Comparison of ENCODE assay signal across 15 mouse cellular contexts in genomic region chr4:115035043-115035442, GRCm38 (mm10). TPM values are rescaled to one million over a fixed set of nuclear protein-coding genes. Genes with fewer than 3 reads are reported as not detected.
DNase-seq lines count a peak whose midpoint lies in the region; ATAC-seq lines count a peak whose summit lies in the region.
"Had no signal": no experiment of that assay in that cellular context is flagged by ENCODE, and none has a peak within 500 bp of the region (broad histone marks: within the 10 kb centered on the region; RNA-seq: fewer than 3 reads in every experiment).

No protein-coding gene starts in this region.

- DNase-seq in heart, adult 11 months = peak; percentile 25
- DNase-seq in 416B (ENCODE audit: low read depth) = peak; percentile 89
- DNase-seq in adipocyte (ENCODE audit: low spot score) = peak; percentile 84
- DNase-seq in cerebellum, adult 11-12 months = no peak
- no peak for DNase-seq in heart, embryonic 10.5 days (ENCODE audit: low spot score)
- no peak for DNase-seq in thymus, postnatal 0 days (ENCODE audit: low spot score)
- DNase-seq: cerebellum, adult 8-10 months; embryo, embryonic 11 days; midbrain, embryonic 14.5 days had no signal

- H3K36me3 ChIP-seq in heart, embryonic 12.5 days = peaks cover 50% of the 10 kb centered on the region
- H3K36me3 ChIP-seq in heart, embryonic 10.5 days = peaks cover 49% of the 10 kb centered on the region

- H3K4me3 ChIP-seq in heart, embryonic 12.5 days = no peak overlapping the region
- H3K4me3 ChIP-seq in heart, embryonic 10.5 days = no peak overlapping the region
- H3K4me3 ChIP-seq: erythroblast, embryonic 14.5 days; heart, adult 2 months; limb, embryonic 15.5 days; neural tube, embryonic 13.5 days had no signal

- H3K27ac ChIP-seq in heart, embryonic 12.5 days (ENCODE audit: poor library complexity, severe bottlenecking) = no peak overlapping the region
- no peak overlapping the region for H3K27ac ChIP-seq in heart, embryonic 10.5 days
- H3K27ac ChIP-seq: heart, adult 2 months; limb, embryonic 15.5 days; neural tube, embryonic 13.5 days had no signal

- no peak overlapping the region for H3K9ac ChIP-seq in heart, embryonic 12.5 days
- H3K9ac ChIP-seq: limb, embryonic 15.5 days; neural tube, embryonic 13.5 days had no signal

- no peaks in the 10 kb centered on the region for H3K4me1 ChIP-seq in heart, embryonic 12.5 days (replicated peaks)
- no peaks in the 10 kb centered on the region for H3K4me1 ChIP-seq in heart, embryonic 10.5 days
- H3K4me1 ChIP-seq: limb, embryonic 15.5 days; neural tube, embryonic 13.5 days had no signal

- H3K27me3 ChIP-seq in heart, embryonic 12.5 days (replicated peaks) = no peaks in the 10 kb centered on the region
- no peaks in the 10 kb centered on the region for H3K27me3 ChIP-seq in heart, embryonic 10.5 days (ENCODE audit: insufficient read depth, poor library complexity, severe bottlenecking)
- H3K27me3 ChIP-seq: limb, embryonic 15.5 days; neural tube, embryonic 13.5 days had no signal

- H3K4me2 ChIP-seq in heart, embryonic 12.5 days = no peak overlapping the region
- H3K4me2 ChIP-seq: limb, embryonic 15.5 days; neural tube, embryonic 13.5 days had no signal

- no peaks in the 10 kb centered on the region for H3K9me3 ChIP-seq in heart, embryonic 12.5 days (replicated peaks)
- H3K9me3 ChIP-seq in heart, embryonic 10.5 days = no peaks in the 10 kb centered on the region
- H3K9me3 ChIP-seq: limb, embryonic 15.5 days; neural tube, embryonic 13.5 days had no signal

- no peak for ATAC-seq in heart, embryonic 12.5 days (ENCODE audit: insufficient number of reproducible peaks, low FRiP score)
- peak; percentile 32 to 72; a peak in 2 of 4 replicates for ATAC-seq in hematopoietic stem cell, adult 5-6 weeks (replicated peaks in 1 of 2; ENCODE audit: insufficient read depth in 1 of 2, low FRiP score in 2 of 2, low TSS enrichment in 1 of 2, low read depth in 1 of 2, poor library complexity in 2 of 2, severe bottlenecking in 2 of 2)

- WGBS in heart, embryonic 12.5 days = 80% methylated on average over 6 of the region's 6 CpGs
- 87% methylated on average over 6 of the region's 6 CpGs for WGBS in heart, embryonic 10.5 days

RNA-seq across cellular contexts. Expression of gene Tal1, which starts 21.2 kb away (rescaled TPM):
- 6.9 and 8.3 TPM in 2 replicates for polyA plus RNA-seq in heart, embryonic 12.5 days (2016; fragmentation: Nextera tagmentation; extraction: Ambion mirVana)
- total RNA-seq in hematopoietic stem cell, adult 5-6 weeks (2017) = 33.4 and 38.4 TPM in 2 replicates
- 6.7 and 8.3 TPM in 2 replicates for polyA plus RNA-seq in heart, embryonic 10.5 days (2016; fragmentation: Nextera tagmentation; extraction: Ambion mirVana)
- polyA plus RNA-seq in thymus, postnatal 0 days (2015; fragmentation: Nextera tagmentation; extraction: Ambion mirVana) = 0.08 and 0.13 TPM in 2 replicates

RNA-seq across cellular contexts. Expression of gene Stil, which starts 35.1 kb away (rescaled TPM):
- 13.5 and 13.7 TPM in 2 replicates for polyA plus RNA-seq in heart, embryonic 12.5 days (2016; fragmentation: Nextera tagmentation; extraction: Ambion mirVana)
- total RNA-seq in hematopoietic stem cell, adult 5-6 weeks (2017) = 11.6 and 12.1 TPM in 2 replicates
- polyA plus RNA-seq in heart, embryonic 10.5 days (2016; fragmentation: Nextera tagmentation; extraction: Ambion mirVana) = 13.0 and 13.5 TPM in 2 replicates
- polyA plus RNA-seq in thymus, postnatal 0 days (2015; fragmentation: Nextera tagmentation; extraction: Ambion mirVana) = 10.2 and 10.9 TPM in 2 replicates

RNA-seq across cellular contexts. Expression of gene Cmpk1, which starts 48.0 kb away (rescaled TPM):
- 66.3 and 70.7 TPM in 2 replicates for polyA plus RNA-seq in heart, embryonic 12.5 days (2016; fragmentation: Nextera tagmentation; extraction: Ambion mirVana)
- total RNA-seq in hematopoietic stem cell, adult 5-6 weeks (2017) = 176 and 184 TPM in 2 replicates
- 59.6 and 64.4 TPM in 2 replicates for polyA plus RNA-seq in heart, embryonic 10.5 days (2016; fragmentation: Nextera tagmentation; extraction: Ambion mirVana)
- 120 and 126 TPM in 2 replicates for polyA plus RNA-seq in thymus, postnatal 0 days (2015; fragmentation: Nextera tagmentation; extraction: Ambion mirVana)

RNA-seq across cellular contexts. Expression of gene Pdzk1ip1, which starts 53.5 kb away (rescaled TPM):
- polyA plus RNA-seq in heart, embryonic 12.5 days (2016; fragmentation: Nextera tagmentation; extraction: Ambion mirVana) = 38.8 and 39.2 TPM in 2 replicates
- 26.4 and 37.5 TPM in 2 replicates for total RNA-seq in hematopoietic stem cell, adult 5-6 weeks (2017)
- polyA plus RNA-seq in heart, embryonic 10.5 days (2016; fragmentation: Nextera tagmentation; extraction: Ambion mirVana) = 19.5 and 29.4 TPM in 2 replicates
- polyA plus RNA-seq in thymus, postnatal 0 days (2015; fragmentation: Nextera tagmentation; extraction: Ambion mirVana) = 2.8 and 3.5 TPM in 2 replicates

Comparison
In these comparisons a context has a peak if more than half of its experiments do, and no peak if none do; other contexts are left out.
1. DNase-seq: peak in heart, adult 11 months (single experiment), 416B (single experiment) and adipocyte (single experiment); none in cerebellum, adult 11-12 months (single experiment), heart, embryonic 10.5 days (single experiment) and thymus, postnatal 0 days (single experiment).